Mouse (Mus musculus) small intestine, adult 2 months (tissue): ENCODE data around the gene Ube2a. TPM values are rescaled to one million over a fixed set of nuclear protein-coding genes. Genes with fewer than 3 reads are reported as not detected.
A peak's percentile ranks its signal among the peaks of the same experiment; 100 is the strongest.

Source experiments
- H3K27ac ChIP-seq: fragments of 200-500 bp; 2 replicates; pipeline ENCODE4 v1.5.1; 2012; ENCODE audit warnings: low read depth, low read length, control low read depth, inconsistent platforms; ENCODE audit not compliant: insufficient read depth
- H3K27me3 ChIP-seq: fragments of 200-500 bp; 2 replicates; pipeline ENCODE4 v1.6.1; 2012; ENCODE audit warnings: mild to moderate bottlenecking, moderate library complexity, low read length, inconsistent platforms; ENCODE audit not compliant: control insufficient read depth, insufficient read depth
- H3K36me3 ChIP-seq: fragments of 200-500 bp; 2 replicates; pipeline ENCODE4 v1.6.1; 2012; ENCODE audit warnings: mild to moderate bottlenecking, low read length, control low read depth, inconsistent platforms; ENCODE audit not compliant: control insufficient read depth, insufficient read depth
- H3K4me1 ChIP-seq: fragments of 200-500 bp; 2 replicates; pipeline ENCODE4 v1.6.1; 2012; ENCODE audit warnings: low read length, inconsistent platforms, mixed read lengths; ENCODE audit not compliant: control insufficient read depth, insufficient read depth, insufficient read length
- H3K4me3 ChIP-seq: fragments of 200-500 bp; 2 replicates; pipeline ENCODE4 v1.5.1; 2012; ENCODE audit warnings: low read depth, mild to moderate bottlenecking, control low read depth, inconsistent platforms, low read length, moderate library complexity
- CTCF ChIP-seq: fragments of 200-500 bp; IDR thresholded peaks from 2 replicates; pipeline ENCODE4 v1.5.1; 2012; ENCODE audit warnings: low read depth, mild to moderate bottlenecking, control low read depth, inconsistent platforms, low read length, moderate library complexity, mixed read lengths; ENCODE audit not compliant: insufficient replicate concordance, insufficient read length; ENCODE audit errors: extremely low read depth
- POLR2A ChIP-seq: fragments of 200-500 bp; IDR thresholded peaks from 2 replicates; pipeline ENCODE4 v1.6.1; 2012; ENCODE audit warnings: low read depth, mild to moderate bottlenecking, control low read depth, inconsistent platforms, low read length, moderate library complexity
- WGBS: fragments of 180-500 bp; shearing (Covaris S2); methylation state at CpG from one replicate; pipeline ENCODE4 v1.1.7; 2018; 5-methylcytosine and 5-hydroxymethylcytosine counted together
- polyA plus RNA-seq: library from polyadenylated mRNA; depleted of rRNA; stranded (reverse); fragments of >200 nt; gene quantifications from 2 replicates; pipeline ENCODE4 v1.2.3, GENCODE M21; 2012

The Ube2a gene
- polyA plus RNA-seq, 1 experiment: 34.2 TPM

DNA sequence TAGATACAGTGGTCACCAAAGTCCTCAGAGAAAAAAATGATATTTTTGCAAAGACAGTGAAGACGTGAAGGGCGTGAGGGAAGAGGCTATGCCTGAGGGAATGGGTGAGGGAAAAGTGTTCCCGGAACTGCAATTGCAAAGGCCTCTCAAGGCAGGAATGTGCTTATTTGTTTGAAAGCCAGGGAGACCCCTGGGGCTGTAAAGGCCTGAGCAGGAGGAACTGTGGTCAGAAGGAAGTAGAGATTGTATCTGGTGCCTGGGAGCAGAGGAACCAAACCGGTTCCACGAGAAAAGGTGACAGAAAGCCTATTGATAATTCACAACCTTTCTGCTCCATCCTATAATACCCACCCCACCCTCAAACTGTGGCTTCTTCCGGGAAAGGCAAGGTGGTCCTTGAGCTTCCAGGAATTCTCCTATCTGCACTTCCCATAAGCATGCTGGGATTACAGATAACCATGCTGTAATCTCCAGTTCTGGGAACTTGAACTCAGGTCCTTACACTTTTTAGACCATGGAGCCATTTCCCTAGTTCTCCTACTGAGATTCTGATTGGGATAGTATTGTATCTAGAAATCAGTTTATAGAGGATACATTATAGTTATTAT lies 36.5 kb upstream of the Ube2a start:
- Histone ChIP-seq H3K27ac (no peak overlapping the region), H3K4me1 (peaks cover 5% of the 10 kb centered on the region; the same call in 1 of the 2 replicates), H3K36me3 (no peaks in the 10 kb centered on the region), H3K27me3 (no peaks in the 10 kb centered on the region), H3K4me3 (no peak overlapping the region)
- TF ChIP-seq CTCF (no peak), POLR2A (no peak)
- WGBS: 49% methylated on average over 6 of the region's 6 CpGs

DNA sequence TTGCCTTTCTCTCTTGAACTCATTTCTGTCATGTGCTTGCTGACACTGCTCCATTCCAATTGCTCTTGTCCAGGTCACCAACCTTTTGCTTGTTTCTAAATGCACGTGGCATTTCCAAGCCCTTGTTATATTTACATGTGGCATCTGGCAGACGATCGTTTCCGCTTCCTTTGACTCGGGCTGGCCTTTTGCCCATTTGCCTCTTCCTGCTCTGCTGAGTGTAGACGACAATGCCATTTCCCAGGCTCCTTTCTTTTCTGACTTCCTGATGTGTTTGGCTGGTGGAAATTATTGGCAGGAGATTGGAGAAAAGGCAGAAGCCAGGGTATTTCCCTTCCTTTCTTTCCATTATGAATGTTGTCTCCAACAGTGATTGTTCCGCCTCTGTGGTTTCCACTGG lies 34.3 kb upstream of the Ube2a start:
- H3K4me1 ChIP-seq: no peaks in the 10 kb centered on the region
- H3K4me3 ChIP-seq: no peak overlapping the region
- H3K27me3 ChIP-seq: no peaks in the 10 kb centered on the region
- TF ChIP-seq POLR2A (no peak), CTCF (no peak)
- 34% methylated on average over 7 of the region's 7 CpGs for WGBS
- H3K36me3 ChIP-seq: no peaks in the 10 kb centered on the region
- H3K27ac ChIP-seq: no peak overlapping the region

DNA sequence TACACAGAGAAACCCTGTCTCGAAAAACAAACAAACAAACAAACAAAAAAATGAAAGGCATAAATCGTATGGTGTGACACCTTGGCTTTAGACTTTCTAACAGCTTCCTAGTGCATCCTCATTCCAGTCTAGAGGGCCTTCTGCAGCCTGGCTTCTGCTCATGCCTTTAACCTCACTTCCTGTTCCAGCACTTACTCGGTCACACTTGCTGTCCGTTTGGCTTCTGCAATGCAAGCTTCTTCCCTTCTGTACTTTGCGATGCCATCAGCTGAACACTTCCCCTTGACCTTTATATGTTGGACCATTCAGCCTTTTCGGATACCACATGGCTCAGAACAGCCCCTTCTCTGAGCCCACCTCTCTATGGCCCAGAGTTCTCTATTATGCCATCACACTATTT lies 32.0 kb upstream of the Ube2a start:
- H3K4me3 ChIP-seq: no peak overlapping the region
- 76% methylated on average over 6 of the region's 6 CpGs for WGBS
- no peak overlapping the region for H3K27ac ChIP-seq
- H3K4me1 ChIP-seq: no peaks in the 10 kb centered on the region
- H3K27me3 ChIP-seq: no peaks in the 10 kb centered on the region
- TF ChIP-seq CTCF: no peak
- no peak for TF ChIP-seq POLR2A
- no peaks in the 10 kb centered on the region for H3K36me3 ChIP-seq

DNA sequence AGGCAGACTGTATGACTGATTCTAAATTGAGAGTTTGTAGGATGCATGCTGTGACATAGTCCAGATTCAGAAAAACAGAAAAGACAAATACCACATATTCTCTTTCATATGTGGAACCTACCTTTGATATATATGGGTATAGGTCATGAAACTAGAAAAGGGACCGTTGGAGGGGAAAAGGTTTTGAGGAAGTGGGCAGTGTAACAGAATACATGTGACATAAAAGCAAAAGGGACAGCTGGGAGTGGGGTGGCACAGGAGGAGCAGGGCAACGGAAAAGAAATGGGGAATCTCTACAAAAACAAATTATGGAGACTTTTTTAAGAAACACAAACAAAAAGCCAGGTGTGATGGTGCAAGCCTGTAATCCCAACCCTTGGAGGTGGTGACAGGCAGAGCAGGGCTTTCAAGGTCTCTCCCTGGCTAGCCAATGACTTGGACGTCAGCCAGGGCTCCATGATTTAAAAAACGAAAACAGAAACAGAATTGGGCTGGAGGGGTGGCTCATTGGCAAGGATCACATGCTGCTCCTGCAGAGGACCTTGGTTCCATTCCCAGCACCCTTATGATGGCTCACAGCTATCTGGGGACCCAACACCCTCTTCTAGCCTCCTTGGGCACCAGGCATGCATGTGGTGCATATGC lies 30.2 kb upstream of the Ube2a start:
- no peaks in the 10 kb centered on the region for H3K36me3 ChIP-seq
- no peak overlapping the region for H3K4me3 ChIP-seq
- no peaks in the 10 kb centered on the region for H3K4me1 ChIP-seq
- H3K27me3 ChIP-seq: no peaks in the 10 kb centered on the region
- H3K27ac ChIP-seq: no peak overlapping the region
- no peak for TF ChIP-seq CTCF
- no peak for TF ChIP-seq POLR2A
- 41% methylated on average over 4 of the region's 4 CpGs for WGBS

DNA sequence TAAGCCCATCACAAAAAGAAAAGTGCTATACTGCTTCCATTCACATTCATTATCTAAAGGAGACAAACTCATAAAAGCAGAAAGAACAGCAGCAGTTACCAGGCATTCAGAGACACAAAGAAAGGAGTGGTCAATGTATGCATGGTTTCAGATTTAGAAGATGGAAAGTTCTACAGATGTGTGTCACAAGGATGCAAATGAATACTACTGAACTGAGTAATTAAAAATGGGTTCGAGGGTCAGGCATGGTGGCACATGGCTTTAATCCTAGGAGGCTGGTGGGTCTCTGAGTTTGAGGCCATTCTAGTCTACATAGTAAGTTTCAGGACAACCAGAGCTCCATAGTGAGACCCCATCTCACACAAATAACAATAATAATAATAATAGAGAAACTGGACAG lies 26.5 kb upstream of the Ube2a start:
- Histone ChIP-seq H3K36me3 (0 out of 2 replicates have a peak, but pooled peaks cover 1% of the 10 kb centered on the region), H3K4me3 (no peak overlapping the region), H3K27ac (no peak overlapping the region), H3K4me1 (no peaks in the 10 kb centered on the region), H3K27me3 (no peaks in the 10 kb centered on the region)
- WGBS: 72% methylated on average over 1 of the region's 1 CpGs
- TF ChIP-seq POLR2A: no peak

DNA sequence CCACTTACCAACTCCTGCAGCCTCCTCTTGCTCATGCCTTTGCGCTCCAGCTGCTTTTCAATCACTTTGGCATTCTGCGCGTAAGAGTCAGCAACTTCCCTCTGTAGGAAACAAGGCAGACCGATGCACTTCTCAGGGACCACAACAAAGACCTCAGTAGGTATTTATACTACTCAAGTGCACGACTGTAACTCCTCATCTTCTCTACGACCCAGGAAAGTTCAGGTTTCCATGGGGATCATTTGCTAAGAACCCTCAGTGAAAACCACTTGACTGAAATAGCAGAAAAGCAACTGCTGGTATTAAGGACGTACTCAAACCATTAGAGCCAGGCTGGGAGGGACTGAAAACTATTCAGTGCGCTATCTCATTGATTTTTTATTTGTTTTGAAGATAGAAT lies 21.1 kb upstream of the Ube2a start:
- Histone ChIP-seq H3K27ac (no peak overlapping the region), H3K36me3 (peaks cover 9% of the 10 kb centered on the region; the same call in 1 of the 2 replicates), H3K4me3 (no peak overlapping the region), H3K4me1 (no peaks in the 10 kb centered on the region), H3K27me3 (no peaks in the 10 kb centered on the region)
- no peak for TF ChIP-seq CTCF
- no peak for TF ChIP-seq POLR2A
- WGBS: 84% methylated on average over 8 of the region's 8 CpGs

DNA sequence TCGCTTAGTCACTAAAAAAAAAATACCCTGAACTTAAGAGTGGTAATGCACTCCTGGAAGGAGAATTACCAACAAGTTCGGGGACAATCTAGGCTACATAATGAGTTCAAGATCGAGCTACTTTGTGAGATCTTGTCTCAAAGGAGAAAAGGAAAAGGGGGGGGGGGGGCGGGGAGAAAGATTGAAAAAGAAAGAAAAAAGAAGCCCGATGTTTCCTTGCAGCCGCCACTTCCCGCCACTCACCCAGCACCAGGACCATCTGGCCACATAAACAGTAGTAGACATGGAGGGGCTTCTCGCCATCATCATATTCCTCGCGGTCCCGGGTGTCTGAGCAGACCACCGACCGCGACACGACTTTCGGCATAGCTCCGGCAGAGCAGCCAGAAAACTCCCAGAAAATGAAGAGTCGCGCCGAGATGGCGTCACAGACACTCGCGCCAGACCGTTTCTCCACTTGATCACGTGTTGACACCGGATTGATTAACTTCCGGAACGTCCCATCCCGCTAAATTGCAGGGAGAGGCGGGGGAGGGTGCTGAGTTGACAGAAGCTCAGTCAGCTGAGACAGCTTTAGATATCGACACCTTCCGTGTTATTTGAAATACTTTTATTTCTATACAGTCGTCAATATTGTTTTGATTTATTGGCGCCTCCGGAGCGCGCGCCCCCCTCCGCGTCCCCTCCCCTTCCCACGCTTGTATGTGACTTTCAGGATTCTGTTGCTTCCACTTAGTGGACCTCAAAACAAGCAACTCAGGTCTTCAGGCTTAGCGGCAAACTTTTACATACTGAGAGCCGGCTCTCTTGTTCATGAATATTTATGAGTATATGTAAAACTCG lies 9.7 kb upstream of the Ube2a start:
- Histone ChIP-seq H3K36me3 (no peaks in the 10 kb centered on the region), H3K4me3 (peak overlapping the region; percentile 87), H3K27me3 (no peaks in the 10 kb centered on the region), H3K4me1 (no peaks in the 10 kb centered on the region), H3K27ac (peak overlapping the region; percentile 53)
- 13% methylated on average over 43 of the region's 44 CpGs for WGBS
- TF ChIP-seq POLR2A (no peak; the same call in 1 of the 2 replicates), CTCF (no peak)
